Mouse (Mus musculus) testis, adult 2 months (tissue): Measurements from ENCODE around the gene Ldb1.

Experiments used
- CTCF ChIP-seq: fragments of 200-500 bp; IDR thresholded peaks from 2 replicates; pipeline ENCODE4 v1.5.1; 2012; ENCODE audit warnings: low read depth, mild to moderate bottlenecking, inconsistent platforms, low read length, moderate library complexity; ENCODE audit not compliant: control insufficient read depth, insufficient read depth, insufficient replicate concordance
- POLR2A ChIP-seq: fragments of 200-500 bp; IDR thresholded peaks from 2 replicates; pipeline ENCODE4 v1.6.1; 2012; ENCODE audit warnings: low read depth, mild to moderate bottlenecking, inconsistent platforms, low read length, moderate library complexity; ENCODE audit not compliant: control insufficient read depth

- TF ChIP-seq CTCF (no peak), POLR2A (no peak)
Measured at GRCm38 (mm10) chr19:46004814-46005466, 40.1 kb downstream of the Ldb1 start.
